Mouse (Mus musculus) urinary bladder, adult 2 months (tissue): Measurements from ENCODE around the gene Gm20388. TPM values are rescaled to one million over a fixed set of nuclear protein-coding genes. Genes with fewer than 3 reads are reported as not detected.
"Not testable (repeated sequence)": the region's sequence is repeated elsewhere in the genome, so short reads cannot be mapped to it uniquely, and the experiment has no call there.

ENCODE experiments used
- DNase-seq: peaks from one replicate; pipeline ENCODE4 v3.0.0; 2022; ENCODE audit warnings: low spot score
- polyA plus RNA-seq: library from polyadenylated mRNA; depleted of rRNA; stranded (reverse); fragments of >200 nt; gene quantifications from 2 replicates; pipeline ENCODE4 v1.2.3, GENCODE M21; 2012

Gm20388 gene
- polyA plus RNA-seq, 1 experiment, result 50.2 TPM

DNA sequence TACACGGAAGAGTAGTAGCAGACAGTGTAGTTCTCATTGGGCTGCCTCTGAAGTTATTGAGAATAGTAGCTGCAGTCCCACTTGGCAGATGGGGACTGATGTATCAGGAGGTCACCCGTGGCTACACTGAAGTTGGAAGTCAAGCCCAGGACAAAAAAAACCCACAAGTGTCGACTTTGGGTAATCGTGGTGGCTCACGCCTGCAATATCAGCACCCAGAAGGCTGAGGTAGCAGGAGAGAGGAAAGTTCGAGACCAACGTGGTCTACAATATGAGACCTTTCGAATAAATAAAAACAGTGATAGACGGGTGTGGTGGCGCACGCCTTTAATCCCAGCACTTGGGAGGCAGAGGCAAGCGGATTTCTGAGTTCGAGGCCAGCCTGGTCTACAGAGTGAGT lies 1674.1 kb downstream of the Gm20388 start:
- no peak for DNase-seq

DNA sequence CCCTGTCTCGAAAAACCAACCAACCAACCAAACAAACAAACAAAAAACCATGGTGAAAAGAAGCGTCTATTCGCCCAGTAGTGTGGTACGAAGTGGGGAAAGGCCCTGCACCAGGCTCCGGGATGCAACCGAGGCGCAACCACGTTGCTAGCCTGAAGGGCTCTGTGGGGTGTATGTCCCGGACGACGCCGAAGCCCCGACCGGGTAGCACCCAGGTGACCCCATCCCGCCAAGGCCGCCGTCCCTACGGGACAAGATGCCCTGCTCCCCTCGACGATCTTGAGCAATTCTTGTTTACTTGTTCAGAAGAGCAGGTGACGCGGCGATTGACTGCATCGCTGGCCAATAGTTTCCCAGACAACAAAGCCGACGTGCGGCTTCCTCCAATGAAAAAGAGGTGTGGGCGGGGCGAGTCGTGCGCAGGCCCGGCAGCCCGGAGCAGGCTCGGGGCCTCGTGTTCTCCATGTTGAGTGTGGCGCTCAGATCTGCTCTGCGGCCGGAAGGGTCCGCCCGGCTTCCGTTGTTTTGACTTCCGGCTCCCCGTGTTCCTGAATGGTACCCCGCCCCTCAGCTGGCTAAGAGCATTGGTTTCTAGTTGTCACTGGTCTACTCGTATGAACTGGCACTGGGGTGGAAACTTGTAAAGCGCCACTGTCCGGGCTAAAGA lies 1674.7 kb downstream of the Gm20388 start:
- peak; percentile 96 for DNase-seq

DNA sequence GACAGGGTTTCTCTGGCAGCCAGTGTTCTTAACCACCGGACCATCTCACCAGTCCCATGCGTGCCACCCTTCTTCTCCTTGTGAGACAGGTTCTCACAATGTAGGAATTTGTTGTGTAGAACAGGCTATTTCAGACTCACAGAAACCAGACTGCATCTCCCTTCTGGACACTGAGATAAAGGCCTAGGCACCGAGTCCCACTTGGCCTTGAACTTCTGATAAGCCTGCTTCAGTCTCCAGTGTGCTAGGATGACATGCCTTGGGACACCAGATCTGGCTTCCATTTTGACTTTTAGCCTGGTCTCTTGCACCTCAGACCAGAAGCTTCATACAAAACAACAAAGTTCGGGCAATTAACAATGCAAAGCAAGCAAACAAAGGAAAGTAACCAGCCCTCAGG lies 1678.1 kb downstream of the Gm20388 start:
- no peak for DNase-seq

DNA sequence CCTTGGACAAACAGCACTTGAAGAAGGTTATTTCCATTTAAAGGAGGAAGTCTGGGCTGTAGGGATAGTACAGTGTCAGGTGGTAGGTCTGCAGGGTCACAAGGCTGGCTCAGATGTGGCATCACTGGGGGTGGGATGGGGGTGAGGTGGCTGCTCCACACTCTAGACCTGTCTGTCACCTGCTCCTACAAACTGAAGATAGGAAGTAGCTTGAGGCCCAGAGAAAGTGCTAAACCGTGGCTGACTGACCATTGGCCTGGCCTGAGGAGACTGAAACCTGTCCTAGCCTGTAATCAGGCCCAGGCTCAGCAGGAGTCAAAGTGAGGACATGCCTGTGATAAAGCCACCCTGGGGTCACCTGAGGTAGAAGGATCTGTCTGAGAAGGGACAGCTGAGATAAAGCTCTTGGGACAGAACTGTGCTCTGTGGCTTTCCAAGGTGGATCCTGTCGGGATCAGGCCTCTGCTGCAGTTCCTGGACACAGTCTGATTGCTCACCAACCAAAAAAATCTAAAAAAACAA lies 1678.6 kb downstream of the Gm20388 start:
- DNase-seq, result no peak

DNA sequence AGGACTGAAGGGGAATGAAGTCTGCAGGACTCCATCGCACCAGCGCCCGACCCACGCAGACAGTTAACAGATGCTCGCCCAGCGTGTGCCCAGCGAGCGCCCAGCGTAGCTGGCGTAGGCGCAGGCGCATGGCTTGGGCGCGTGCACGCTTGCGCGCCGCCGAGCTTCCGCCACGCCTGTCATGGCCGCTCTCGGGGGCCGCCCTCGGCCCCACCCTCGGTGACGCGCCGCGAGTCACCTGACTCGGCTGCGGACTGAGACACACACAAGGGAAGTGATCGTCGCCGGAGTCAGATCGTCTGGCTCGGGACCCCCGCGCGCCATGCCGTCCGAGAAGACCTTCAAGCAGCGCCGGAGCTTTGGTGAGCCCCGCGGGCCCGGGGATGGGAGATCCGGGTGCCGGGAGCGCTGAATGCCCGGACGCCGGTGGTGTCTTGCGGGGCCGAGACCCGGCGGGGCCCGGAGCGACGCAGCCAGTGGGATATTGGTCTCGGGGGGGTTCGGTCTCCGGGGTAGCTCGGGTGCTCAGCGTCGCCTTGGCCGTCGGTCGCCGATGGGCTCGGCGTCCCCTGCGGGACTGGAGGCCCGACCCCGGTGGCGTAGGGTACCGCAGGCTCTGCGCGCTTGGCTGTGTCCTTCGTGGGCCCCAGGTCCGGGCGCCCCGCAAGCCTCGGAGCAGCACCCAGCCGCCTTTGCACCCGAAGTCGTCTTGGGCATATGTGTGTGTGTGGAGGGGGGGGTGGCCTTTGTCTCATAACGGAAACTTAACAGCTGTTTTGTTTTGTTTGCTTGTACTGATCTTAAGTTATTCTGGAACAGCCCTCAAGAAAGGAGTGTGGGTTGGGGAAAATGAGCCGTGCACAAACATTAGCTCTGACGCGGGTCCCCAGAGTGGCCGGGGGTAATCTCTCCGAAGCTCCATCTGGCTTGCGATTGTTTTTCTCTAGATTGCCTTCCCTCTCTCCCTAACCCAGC lies 1679.8 kb downstream of the Gm20388 start, which contains the start of gene Map1lc3b:
Gene Map1lc3b, plus strand, starts transcription at position 159 of the 975 bp plus-strand sequence.
- peak; percentile 96 for DNase-seq

DNA sequence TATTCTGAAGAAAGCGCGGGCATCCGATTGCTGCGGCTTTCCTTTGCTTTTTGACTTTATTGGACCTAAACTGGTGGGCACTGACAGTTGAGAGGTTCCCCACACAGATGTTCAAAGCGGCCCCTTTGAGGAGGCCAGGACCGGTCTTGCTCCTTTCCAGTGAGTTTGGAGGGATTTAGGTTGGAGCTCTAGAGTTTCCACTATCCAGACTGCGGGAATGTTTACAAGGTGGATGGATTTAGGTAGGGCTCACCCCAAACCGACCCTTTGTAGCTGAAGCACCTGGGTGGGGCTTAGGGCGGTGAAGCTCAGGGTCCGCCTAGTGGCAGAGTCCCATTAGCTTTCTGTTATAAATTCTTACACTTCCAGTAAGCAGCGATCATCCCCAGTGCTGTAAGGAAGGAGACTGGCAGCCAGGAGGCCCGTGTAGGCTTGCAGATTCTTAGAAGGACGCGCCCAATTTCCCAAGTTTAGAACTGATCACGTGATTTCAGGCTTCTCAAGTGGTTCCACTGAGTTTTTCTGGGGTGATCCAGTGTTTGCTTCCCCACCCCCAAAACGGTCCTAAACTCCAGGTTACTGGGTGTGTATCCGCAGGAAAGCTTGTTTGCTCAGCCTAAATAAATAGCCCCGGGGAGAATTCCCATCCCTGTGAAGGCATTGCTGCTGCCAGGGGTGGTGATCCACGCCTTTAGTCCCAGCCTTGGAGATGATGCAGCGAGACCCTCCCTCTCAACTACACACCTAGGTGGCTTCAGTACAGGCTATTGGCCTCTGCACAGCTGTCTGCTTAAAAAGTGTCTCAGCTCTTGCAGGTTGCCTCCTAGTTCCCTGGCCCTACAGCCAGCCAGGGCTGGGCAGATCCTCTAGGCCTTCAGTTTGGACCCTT lies 1680.8 kb downstream of the Gm20388 start:
- DNase-seq, result no peak

DNA sequence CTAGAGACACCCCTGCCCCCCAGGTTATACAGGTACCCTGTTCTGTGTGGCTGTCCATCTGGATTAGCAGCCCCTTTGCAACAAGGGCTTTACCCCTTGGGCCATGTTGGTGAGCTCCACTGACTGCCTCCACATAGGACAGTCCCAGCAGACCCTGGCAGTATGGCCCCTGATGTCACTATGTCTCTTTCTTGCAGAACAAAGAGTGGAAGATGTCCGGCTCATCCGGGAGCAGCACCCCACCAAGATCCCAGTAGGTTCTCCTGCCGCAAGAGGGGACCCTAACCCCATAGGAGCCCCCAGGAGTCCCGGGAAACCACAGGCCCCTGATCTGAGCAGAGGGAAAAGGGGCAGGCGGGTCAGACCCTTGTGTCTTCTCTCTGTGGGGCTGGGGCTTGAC lies 1682.7 kb downstream of the Gm20388 start:
- DNase-seq, result no peak

DNA sequence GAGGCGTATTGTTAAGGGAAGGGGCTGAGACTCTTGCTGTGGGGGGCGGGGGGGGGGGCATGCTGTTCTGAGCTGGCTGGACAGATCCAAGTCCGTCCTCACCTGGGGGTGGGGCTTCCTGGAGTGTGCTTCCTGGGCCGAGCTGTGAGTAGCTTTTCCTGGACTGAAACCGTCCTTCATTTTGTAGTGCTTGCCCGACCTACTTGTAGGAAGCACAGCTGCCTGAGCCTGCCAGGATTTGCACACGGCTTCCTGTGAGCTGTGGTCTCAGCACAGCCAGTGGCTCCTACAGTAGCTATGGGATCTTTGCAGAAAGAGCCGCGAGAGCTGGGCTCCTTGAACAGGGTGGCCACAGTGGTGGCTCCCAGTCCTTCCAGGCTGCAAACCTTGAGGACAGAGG lies 1683.3 kb downstream of the Gm20388 start:
- DNase-seq, result no peak

DNA sequence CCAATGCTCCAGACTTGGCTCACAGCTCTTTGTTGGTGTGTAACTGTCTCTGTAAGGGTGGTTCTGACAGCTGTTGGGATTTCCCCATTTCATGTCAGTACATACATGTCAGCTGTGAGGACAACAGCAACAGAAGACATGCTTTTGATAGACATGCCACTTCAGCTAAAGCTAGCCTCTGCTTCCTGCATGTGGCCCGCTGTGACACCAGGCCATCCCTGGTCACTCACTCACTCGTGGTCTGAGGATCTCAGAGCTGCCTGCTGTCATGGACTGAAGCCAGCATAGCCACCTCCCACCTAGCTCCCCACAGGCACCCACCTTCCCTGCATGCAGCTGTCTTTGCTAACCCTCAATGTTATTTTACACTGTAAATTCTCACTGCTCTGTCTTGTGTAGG lies 1686.9 kb downstream of the Gm20388 start:
- not testable (repeated sequence) for DNase-seq

DNA sequence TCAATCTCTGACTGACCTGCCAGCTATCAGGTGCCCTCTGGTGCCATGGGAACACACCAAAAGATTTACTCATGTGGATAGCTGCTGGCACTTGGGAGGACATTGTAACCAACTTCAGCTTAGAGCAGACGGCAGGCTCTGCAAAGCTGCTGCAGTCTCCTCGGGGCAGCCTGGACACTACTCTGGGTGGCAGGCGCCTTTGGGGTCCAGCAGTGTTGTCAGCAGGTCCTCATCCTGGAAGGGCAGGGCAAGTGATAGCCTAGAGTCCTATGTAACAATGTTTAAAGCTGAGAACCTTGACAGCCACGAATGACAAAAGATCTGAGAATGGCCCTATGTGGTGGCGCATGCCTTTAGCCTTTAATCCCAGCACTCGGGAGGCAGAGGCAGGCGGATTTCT lies 1687.5 kb downstream of the Gm20388 start:
- no peak for DNase-seq

DNA sequence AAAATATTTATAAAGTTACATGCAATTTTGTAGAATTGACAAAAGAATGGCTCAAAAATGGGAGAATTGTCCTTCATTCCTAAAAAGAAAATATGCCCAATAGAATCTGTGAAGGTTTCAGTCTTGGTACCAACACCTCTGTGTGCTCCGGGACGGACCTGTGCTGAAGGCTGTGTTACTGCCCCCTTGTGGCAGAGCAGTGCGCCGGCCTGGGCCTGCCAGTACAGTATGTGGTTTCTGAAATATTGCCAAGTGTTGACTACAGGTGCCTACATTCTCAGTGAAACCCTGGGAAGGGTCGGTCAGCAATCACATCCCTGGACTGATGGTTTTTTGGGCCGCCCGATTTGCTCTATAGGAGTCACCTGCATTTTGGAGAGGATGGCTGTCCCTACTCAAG lies 1688.3 kb downstream of the Gm20388 start:
- DNase-seq, result peak; percentile 53

DNA sequence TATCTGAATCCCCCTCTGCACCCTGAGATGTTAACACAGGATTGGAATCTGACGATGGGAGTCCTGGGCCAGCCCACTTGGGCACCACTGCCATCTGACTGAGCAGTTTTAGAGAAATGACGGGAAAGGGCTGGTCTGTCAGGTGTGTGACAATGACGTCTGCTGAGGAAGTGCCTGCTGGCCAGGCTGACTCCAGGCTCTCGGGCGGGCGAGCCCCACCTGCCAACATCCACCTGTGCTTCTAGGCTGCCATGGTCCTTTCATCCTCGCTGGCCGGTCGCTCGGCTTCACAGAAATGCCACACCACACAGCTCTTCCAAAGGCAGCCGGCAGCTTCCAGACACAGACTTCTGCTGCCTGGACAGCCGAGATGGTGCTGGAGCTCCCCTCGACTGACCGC lies 1689.2 kb downstream of the Gm20388 start:
- DNase-seq, result no peak

DNA sequence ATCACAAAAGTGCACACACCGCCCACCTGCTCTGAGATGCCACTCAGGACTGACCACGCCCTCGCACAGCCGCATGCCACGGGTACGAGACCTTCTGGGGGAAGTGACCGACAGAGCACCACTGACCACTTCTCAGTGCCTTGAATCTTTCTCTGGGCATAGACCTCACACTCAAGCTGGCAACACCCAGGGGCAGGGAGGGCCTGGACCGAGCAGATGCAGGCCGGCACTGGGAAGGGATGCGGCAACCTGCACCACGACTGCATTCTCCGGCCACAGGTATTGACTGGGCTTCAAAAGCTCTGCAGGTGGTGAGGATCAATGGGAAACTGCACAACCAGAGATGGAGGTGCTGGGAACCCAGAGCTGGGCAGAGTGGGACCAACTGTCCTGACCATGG lies 1691.8 kb downstream of the Gm20388 start:
- DNase-seq, result no peak

DNA sequence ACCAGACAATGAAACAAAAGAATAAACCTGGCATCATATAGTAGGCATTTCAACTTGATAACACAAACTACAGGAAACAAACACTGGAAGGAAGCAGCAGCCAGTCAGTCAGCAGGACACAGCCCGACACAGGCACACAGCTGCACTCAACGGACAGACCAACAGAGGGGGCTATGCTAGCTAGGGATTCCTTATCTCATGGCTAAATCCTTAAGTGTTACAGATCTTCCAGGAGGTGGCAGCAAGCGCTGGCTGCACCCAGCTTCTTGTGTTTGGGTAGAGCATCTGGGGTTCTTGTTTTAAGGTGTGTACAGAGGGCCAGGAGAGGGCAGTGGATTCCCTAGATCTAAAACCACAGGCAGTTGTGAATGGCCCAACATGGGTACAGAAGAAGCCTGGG lies 1692.2 kb downstream of the Gm20388 start:
- no peak for DNase-seq

DNA sequence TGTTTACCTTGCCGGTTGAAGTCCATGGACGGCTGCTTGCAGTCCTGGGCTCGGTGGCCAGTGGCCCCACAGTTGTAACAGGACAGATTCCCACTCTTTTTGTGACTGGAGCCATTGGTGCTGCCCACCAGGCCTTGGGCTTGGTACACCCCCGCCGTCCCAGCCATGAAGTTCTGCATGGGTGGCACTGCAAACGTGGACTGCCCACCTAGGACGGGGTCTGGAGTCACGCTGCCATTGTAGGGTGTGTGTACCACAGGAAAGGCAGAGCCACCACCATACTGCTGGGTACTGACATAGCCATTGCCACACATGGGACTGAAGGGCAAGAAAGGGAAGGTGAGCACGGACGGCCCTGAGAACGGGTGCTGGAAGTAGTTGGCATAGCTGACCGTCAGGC lies 1693.2 kb downstream of the Gm20388 start:
- DNase-seq, result no peak

DNA sequence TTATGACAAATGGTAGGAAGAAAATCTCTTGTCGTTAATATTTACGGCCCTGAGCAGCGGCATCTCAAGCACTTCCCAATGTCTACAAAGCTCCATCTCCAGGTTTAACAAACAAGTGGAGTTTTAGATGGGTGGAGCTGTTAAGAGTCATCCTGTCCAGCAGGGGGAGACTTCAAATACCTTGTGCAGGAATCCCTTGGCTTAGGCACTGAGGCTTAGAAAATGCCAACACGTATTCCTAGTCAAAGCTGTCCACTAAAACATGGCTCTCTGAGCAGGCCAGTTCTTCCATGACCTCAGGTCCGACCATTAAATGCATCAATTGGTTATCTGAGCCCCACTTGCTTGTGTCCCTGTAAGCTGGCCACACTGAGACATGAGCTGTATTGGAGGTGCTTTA lies 1697.0 kb downstream of the Gm20388 start:
- DNase-seq, result no peak

DNA sequence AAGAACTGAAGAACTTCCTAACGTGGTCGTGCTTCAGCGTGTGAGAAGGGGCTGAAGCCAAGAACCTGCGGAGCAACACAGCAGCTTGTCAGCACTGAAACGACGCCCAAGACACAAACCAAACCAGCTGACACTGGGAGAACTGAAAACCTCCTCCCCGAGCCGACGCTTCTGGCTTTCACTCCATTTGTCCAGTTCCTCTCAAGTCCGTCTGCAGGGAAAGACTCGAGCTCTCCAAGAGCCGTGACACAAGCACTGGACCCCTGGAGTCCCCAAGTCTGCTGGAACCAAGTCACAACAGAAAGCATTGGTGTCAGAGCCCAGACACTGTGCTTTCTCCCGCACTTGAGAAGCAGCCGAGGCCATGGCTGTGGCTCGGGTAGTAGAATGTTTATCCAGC lies 1698.6 kb downstream of the Gm20388 start:
- DNase-seq, result no peak

DNA sequence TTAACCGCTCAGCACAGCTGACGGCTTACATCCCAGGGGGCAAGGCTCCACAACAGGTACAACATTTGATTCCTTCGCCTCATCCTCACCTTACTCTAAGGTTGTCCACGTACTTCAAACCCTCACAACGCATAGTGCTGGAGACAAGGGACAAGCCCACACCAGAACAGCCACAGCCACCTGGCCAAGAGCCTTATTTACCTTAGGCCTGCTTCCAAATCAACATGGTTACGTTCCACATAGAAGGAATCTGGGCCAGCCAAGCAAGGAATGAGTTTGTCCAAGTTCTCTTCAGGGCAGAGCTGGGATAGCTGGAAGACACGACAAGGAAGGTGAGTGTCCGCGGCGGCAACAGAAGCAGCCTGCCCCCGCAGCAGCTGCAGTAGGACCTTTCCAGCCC lies 1699.3 kb downstream of the Gm20388 start:
- DNase-seq, result no peak

DNA sequence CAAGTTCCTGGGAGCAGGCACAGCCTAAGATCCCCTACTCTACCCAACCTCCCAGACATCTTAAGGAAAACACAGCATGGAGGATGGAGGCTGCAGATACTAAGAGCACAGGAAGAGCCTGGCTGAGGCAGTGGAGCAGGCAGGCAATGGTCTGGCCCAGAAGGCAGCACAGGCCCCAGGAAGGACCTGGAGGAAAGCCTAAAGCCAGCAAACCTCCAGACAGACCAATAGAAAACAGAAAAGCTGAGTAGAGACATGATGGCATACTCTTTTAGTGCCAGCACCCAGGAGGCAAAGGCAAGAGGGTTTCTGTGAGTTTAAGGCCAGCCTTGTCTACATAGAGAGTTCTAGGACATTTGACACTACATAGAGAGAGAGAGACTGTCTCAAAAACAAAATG lies 1702.8 kb downstream of the Gm20388 start:
- no peak for DNase-seq

DNA sequence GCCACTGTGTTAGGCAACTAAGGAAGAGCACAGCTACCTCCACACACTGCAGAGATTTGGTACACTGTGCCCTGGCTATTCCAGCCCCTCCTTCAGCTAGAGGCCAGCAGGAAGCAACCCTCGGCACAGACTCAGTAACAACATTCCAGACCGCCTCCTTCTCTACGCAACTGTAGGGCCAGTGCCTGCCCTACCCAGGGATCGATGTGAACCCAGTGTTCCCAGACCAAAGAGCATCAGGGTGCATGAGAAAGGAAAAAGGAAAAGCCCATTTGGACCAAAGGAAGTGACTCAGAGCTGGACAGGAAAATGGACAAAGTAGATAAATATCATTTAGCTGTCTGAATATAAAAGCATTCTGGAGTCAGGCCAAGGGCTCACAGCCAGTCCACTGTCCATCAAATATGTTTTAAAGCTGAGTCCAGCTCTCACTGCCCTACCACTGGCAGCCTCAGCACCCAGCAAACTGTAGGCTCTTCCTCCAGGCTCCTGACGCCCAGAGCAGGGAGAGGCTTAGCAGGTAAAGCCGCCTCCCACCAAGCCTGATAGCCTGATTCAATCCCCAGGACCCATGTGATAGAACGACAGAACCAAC lies 1708.9 kb downstream of the Gm20388 start:
- no peak for DNase-seq

DNA sequence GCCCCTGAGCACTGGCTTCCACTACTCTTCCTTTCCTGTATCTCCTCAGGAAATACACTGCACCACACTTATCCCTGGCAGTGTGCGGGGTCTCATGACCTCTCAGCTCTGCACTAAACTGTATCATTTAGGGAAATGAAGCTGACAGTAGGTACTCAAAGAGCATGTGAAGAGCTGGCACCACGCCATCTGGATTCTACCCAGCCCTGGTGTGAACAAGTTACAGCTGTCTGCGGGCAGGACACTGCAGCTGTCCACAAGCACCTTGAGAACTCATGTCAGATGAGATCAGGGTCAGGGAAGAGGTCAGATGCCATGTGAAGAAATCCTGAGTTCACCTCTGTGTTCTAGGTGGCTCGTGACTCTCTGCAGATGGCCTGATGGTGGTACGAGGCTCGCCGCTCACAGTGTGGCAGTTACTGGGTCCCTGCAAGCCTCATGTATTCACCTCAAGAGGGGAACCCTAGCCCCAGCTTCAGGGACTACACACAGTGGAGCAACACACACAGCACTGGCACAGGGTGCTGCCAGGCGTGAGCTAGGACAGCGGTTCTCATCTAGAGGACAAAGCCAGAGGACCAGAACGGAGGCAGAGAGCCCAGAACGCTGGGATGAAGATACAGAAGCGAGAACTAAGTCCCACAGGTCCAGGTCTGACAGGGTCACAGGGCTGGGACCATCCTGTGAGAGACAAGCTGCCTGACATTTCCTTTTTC lies 1710.3 kb downstream of the Gm20388 start:
- DNase-seq, result no peak
